Mouse (Mus musculus): ENCODE results near the gene Trit1.

DNA sequence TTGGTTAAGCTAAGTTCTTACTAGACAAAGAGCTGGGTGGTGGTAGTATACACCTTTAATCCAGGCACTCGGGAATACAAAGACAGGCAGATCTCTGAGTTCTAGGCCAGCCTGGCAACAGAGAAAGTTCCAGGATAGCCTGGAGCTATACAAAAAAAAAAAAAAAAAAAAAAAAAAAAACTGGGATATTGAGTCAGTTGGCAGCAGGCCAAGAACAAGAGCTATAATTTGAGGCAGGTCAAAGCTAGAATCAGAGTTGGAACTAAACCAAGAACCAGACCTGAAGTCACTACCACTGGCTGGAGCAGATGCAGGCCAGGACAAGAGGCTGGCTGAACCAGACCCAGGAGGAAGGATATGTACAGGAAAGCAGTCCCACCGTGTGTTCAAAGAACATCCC is 35.7 kb upstream of the Trit1 start:
- TF ChIP-seq CTCF (IDR thresholded peaks at IDR 0.05; ENCODE audit: borderline replicate concordance, extremely low read depth, insufficient read depth, insufficient read length) (no peak), POLR2A (IDR thresholded peaks at IDR 0.05; ENCODE audit: borderline replicate concordance, extremely low read depth, insufficient read depth, insufficient read length, poor library complexity, severe bottlenecking) (no peak)
